Mouse (Mus musculus): ENCODE data around the gene Cyb5b. TPM values are rescaled to one million over a fixed set of nuclear protein-coding genes. Genes with fewer than 3 reads are reported as not detected.
A peak's percentile ranks its signal among the peaks of the same experiment; 100 is the strongest.

The Cyb5b gene
- total RNA-seq, 2 experiments from 2014 or later = 43.9 to 46.7 TPM

DNA sequence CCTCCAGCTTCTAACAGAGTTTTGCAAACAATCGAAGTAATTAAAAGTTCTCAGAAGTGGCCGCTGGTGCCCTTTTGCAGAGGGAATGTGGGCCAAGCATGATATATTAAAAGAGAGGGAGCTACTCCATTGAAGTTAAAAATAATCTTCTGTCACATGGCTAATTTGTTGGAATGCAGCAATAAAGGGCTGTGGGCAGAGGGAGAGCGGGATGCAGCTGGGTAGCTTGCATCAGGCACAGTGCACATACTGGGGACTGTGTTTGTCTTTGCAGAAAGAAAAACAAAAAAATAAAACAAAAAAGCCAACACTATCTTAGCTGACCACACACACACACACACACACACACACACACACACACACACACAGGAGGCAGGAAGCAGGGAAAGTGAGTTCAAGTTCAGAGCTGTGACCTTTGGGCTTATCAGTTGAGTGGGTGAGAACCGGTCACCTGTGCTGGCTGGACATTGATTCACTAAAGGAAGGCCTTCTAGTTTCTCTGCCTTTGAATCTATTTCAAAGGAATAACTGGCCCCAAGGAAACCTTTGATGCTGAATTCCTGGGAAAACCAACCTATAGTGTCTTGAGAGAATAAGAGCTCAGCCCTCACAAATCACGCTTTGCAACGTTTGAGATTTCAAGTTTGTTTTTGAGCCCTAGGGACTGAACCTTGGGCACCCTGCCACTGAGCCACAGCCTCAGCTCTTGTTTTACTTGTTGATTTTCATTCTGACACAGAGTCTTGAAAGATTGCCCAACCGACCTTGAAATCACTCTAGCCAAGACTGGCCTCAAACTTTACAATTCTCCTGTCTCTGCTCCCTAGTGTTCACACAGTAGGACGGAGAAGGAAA is 21.0 kb upstream of the Cyb5b start:
- ATAC-seq (ENCODE audit: poor library complexity, severe bottlenecking) = no peak

DNA sequence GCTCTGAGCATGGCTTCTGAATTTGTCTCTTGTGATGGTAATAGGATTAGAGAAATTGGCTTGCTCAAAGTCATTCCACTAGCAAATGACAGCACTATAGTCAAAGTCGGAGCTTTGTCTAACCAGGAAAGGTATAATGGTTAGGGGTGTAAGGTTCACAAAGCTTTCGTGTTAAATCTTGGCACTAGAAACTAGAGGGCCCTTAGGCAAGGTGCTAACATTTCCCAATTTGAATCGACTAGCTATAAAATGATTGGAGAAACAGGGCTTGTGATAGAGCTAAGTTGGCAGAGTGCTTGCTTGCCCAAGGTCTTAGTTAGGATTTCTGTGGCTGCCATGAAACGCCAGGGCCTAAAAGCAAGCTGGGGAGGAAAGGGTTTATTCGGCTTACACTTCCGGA is 20.4 kb upstream of the Cyb5b start:
- no peak for ATAC-seq (ENCODE audit: poor library complexity, severe bottlenecking)

DNA sequence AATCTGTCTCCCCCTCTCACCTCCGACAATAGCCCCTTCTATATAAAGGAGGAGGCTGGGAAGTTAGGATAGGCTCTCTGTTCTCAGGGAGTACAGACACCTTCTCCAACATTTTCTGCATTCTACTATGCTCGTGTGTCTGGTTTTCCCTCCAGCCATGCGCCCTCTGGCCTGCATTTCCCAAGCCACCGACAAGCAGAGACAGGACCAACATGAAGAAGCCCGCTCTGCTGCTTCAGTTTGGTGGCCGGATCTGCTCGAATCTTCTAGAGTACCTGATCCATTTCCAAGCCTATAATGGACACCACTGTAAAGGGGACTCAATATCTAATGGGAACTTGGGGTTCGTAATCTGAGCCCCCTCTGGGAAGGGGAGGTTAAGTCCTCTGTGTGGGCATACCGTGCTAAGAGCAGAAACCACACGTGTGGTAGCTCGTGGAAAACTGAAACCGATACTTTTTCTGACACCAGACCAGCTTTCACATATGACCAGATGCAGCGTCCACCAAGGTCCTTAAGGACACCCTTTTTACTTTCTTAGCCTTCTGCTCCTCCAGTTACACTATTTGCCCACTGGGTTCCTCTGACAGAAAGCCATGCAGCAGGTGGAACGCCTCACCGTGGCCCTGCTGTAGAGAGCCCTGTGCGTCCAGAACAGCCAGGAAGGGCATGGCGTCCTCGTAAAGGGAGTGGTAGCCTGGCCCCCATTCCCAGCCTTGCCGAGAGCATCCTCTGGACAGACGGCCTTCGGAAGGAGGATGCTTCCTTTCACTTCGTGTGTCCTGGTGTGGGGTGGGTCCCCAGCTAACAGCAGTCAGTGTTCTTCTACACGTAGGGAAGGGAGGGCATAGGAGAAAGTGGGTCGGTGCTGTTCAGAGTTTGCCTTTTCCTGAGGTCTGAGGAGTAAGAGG is 17.6 kb upstream of the Cyb5b start:
- no peak for ATAC-seq (ENCODE audit: poor library complexity, severe bottlenecking)

DNA sequence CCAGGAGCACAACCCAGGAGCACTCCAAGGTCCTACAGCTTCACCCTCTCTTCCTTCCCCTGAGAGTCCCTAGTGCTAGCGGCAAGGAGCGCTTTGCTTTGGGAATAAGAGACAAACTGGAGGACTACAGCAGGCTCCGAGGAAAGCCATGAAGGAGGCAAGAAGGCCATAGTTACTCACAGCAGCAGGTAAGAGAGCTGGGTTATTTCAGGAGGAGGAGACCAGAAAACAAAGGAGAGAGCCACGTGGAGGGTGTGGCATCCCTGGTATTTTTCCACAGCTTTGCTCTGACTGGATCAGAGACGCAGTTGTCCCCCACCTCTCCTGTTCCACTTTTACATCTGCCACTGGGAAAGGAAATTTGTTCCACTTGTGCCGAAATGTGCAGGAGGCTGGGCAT is 16.6 kb upstream of the Cyb5b start:
- no peak for ATAC-seq (ENCODE audit: poor library complexity, severe bottlenecking)

DNA sequence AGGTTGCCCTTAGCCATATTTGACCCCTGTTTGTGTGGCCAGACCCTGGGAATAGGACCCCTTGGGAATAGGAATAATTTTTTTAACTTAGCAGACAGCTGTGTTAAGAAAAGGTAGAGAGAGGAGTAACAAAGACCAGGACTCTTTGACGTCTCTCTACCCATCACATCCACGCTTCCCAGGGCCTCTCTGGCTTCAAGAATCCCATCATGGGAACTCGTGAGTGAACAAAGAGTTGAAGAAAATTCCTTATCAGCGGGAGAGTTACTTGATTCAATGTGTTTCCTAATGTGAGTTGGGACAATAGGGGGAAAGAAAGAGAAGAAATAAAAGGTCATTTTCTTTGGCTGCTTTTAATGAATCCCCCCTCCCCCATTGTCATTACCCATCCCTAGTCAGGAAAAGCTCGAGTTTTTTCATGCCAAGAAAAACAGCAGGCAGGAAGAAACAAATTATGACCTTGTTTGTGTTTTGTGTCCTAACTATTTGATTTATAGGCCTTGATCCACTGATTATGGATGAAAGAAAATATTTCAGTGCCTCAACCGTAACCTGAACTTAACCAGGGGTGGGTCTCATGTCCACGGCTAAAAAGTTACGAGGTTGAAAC is 14.3 kb upstream of the Cyb5b start:
- no peak for ATAC-seq (ENCODE audit: poor library complexity, severe bottlenecking)

DNA sequence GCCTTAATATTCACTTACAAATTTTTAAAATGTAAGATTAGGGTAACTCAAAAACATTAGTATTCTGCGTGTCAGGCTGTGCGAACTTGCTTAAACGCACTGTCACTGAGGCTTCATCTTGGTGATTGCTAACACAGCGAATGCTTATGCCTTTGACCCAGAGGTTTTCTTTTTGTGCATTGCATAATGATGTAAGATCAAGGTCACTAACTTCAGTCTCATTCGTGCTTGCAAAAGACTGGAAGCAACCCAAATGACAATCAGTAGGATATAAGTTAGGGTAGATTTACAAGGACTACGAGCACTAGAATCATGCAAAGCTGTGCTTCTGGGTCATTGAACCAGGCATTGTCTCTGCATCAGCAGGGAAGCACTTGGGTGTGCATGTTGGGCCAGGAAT is 12.8 kb upstream of the Cyb5b start:
- ATAC-seq (ENCODE audit: poor library complexity, severe bottlenecking) = no peak

DNA sequence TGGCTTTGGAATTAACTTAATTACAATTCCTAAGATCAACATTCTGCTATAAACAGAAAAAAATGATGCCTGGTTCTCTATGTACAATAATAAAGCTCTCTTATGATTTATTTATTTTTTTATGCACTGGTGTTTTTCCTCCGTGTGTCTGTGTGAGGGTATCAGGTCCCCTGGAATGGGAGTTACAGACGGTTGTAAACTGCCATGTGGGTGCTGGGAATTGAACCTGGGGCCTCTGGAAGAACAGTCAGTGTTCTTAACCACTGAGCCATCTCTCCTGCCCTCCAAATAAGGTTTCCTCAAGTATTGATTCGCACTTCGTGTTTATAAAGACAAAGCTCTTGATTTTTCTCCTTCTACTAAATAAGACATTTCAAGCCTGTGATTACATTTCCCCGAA is 12.1 kb upstream of the Cyb5b start:
- no peak for ATAC-seq (ENCODE audit: poor library complexity, severe bottlenecking)

DNA sequence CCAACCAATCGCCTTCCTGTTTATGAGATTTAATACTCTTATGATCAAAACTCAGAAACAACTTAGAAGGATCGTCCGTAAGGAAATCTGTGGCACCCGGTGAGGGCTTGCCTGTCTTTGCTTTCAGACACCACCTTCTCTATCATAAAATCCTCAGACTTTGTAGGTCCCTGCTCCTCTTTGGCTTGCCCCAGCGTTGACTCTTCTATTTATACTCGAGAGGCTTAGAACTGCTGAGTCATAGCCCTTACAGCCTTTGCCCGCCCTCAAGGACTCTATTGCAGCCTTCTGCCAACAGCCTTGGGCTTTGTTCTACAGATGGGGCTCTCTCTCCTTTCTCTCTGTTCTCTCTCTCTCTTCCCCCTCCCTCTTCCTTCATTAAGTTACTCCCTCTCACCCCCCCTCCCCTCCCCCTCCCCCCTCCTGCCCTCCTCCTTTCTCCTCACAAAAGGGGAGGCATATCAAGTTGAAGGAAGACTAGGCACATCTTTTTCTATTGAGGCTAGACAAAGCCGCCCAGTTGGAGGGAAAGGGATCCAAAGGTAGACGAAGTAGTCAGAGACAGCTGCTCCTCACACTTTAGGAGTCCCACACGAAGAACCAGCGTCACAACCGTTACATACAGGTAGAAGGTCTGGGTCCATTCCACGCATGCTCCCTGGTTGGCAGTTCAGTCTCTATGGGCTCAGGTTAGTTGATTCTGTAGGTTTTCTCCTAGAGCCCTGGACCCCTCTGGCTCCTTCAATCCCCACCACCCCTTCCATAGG is 10.6 kb upstream of the Cyb5b start:
- peak; percentile 73; the same call in 1 of the 2 replicates for ATAC-seq (ENCODE audit: poor library complexity, severe bottlenecking)

DNA sequence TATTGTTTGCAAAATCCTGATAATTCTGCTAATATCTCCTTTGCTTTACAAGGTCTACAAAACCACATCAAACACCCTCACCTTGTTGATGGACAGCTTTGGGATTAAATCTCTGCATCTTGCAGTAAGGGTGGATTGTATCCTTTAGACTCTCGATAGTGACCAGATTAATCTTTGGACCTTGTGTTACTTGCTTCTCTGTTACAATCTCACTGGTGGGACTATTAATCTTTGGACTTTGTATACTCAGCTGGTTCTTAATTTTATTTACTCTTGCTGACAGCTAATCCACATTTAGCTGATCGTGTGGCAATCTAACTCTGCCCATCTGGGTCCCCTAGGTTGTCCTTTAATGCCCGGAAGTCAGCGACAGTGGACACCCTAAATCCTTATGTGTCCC is 7.9 kb upstream of the Cyb5b start:
- no peak for ATAC-seq (ENCODE audit: poor library complexity, severe bottlenecking)

DNA sequence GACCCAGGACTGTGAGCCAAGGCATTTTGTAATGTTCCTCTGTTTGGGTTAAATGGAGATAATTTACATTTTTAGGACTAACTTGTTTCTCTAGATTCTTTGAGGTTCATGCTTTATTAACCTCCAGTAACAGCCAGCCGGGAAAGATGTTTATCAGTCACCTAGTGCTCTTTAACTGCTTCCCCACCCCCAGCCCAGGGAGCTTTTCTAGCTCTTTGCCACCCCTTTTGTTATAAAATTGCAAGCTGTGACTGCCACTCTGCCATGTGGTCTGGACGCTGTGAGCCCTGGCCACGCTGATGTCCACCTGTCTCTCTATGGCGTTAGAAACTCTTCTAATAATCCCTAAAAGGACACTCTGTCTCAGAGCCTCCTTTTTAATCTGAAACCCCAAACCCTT is 6.9 kb upstream of the Cyb5b start:
- no peak for ATAC-seq (ENCODE audit: poor library complexity, severe bottlenecking)

DNA sequence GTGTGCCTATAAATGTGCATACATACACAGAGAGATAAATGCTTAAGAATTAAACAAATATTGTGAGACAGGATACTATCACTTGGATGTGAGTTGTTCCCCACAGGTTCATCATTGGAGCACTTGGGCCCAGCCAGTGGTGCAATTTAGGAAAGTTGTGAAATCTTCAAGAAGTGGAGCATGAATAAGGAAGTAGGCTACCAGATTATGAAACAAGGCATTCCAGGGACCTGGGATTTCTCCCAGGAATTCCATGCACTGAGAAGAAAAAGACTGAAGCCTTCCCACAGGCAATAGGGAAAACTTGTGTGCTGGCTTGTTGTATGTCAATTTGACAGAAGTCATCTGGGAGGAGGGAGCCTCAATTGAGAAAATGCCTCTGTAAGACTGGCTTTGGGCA is 4.3 kb upstream of the Cyb5b start:
- ATAC-seq (ENCODE audit: poor library complexity, severe bottlenecking) = no peak

DNA sequence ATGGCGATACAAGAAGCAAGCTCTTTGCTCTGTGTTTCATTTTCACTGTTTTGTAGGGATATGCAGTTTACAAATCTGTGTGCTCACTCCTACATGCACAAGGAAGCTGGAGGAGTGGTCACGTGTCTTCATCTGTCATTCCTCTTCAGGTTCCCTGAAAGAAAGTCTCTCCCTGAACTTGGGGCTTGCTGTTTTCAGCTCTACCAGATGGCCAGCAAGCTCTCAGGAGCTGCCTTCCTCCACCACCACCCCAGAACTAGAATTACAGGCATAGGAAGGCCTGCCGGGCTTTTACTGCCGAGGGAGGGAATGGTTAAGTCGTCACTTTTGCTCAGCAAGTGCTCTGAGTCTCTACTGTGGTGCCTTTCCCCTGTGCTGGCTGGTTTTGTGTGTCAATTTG is 1.6 kb upstream of the Cyb5b start:
- no peak for ATAC-seq (ENCODE audit: poor library complexity, severe bottlenecking)

DNA sequence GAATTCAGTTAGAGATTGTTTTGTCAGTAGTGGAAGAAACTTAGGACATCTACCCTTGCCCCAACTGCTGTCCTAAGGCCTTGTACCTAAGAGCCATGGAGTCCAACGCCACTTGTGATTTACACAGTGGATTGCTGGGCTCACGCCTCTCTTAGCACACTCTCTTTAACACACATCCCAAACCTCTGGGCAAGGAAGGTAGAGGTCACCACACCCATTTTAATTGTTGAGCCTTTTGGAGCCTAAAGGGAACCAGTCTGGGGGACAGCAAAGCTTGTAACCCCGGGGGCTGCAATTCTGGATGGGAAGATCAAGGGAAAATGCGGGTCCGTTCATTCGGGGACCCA is 410 bp upstream of the Cyb5b start:
- peak; percentile 23 for ATAC-seq (ENCODE audit: poor library complexity, severe bottlenecking)

DNA sequence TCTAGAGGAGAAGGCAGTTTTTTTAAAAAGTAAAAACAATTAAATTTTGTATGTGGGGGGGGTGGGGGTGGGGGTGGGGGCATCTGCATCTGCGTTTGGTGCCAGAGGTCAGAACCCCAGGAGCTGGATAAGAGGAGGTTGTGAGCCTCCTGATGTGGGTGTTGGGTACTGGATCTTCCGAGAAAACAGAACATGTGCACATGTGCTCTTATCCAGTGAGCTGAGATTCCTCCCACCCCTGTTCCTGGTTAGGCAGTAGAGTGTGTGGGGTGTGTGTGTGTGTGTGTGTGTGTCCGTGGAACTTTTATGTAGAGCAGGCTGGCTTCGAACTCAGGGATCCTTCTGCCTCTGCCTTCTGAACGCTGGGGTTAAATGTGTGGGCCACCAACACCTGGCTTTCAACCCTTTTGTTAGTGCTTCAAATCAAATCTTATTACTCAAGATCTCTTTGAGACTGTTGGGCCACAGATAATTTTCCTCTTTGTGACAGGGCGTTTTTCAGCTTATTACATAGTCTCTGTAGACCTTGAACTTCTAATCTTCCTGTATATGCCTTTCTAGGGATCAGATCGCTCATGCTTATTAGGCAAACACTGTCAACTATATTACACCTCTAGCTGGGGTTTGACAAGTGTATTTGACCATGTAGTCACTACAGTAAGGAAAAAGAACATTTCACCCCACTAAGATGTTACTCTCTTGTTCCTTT is 926 bp downstream of the Cyb5b start:
- ATAC-seq (ENCODE audit: poor library complexity, severe bottlenecking) = no peak

DNA sequence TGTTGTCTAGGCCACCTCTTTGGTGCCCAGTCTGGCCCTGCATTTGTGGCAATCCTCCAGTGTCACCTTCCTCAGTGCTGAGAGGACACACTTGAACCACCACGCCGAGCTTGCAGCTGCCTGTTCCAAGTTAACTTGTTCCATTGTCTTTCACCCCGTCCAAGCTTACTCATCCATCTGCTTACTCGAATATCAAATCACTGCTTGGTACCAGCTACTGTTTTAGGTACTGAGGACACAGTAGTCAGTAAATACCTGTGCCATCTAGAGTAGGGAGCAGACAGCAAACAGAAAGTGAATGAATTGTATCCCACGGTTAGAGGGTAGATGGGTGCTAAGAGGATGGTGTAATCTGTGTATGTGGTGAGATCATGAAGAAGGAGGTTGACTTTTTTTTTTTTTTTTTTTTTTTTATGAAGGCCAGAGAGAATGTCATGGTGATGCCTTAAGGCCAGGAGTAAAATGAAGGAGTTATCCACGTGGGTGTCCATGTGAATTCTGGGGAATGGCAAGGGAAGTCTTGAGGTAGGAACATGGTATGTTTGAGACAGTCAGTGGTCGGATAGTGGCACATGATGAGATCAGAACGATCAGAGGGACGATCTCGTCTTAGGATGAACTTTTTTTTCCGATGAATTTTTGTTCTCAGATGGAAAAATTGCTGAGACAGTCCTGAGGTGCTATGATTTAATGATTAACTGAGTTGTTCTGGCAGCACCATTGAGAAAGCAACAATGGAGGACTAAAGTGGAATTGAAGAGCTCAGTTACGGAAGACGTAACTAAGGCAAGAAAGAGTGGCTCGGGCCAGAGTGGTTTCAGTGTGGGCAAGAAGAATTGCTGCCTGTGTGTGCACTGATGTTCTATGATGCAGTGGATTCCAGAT is 3.1 kb downstream of the Cyb5b start:
- ATAC-seq (ENCODE audit: poor library complexity, severe bottlenecking) = no peak

DNA sequence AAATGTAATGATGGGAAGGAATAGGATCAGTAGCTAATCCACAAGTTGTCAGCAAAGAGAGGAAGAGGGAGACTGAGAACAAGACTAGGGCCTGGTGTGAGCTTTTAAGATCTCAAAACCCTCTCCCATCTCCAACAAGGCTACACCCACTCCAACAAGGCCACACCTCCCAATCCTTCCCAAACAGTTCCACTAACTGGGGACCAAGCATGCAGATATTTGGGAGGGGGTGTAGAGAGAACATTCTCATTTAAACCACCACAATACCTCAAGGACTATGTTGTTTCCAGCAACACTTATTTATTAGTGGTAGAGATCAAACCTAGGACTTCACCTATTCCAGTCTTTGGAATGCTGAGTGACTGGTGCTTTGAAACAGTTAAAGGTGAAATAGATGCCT is 6.4 kb downstream of the Cyb5b start:
- no peak for ATAC-seq (ENCODE audit: poor library complexity, severe bottlenecking)

DNA sequence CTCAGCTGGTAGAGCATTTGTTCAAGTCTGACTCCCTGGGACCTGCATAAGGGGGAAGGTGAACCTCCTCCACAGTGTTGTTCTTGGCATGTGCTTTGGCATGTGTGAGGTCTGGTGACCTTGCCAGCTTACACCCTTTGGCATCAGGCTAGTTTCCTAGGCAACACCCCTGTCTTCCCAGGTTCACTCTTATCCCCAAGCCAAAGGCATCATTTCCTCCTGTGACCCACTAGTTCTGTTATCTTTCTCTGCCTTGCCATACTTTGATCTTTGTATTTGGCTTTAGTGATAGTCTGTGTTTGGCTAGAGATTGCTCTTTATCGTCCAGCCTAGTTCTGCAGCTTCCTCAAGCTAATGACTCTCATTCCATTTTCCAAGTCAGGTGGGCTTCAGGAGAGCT is 7.4 kb downstream of the Cyb5b start:
- no peak for ATAC-seq (ENCODE audit: poor library complexity, severe bottlenecking)

DNA sequence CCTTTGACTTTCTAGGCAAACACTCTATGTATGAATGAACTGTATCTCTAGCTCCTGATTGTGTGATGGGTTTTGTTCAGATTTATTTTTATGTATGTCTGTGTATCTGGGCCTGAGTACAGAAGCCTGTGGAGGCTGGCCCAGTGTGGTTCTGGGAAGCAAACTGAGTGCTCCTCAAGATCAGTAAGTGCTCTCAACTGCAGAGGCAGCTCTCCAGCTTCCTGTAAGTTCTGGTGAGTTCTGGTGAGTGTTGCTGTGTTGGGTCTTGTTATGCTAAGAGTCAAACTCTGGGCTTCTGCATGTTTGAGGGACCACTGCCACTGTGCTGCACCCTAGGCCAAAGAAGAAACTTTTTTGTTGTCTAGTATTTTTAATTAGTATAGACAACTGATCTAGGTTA is 8.4 kb downstream of the Cyb5b start:
- no peak for ATAC-seq (ENCODE audit: poor library complexity, severe bottlenecking)

DNA sequence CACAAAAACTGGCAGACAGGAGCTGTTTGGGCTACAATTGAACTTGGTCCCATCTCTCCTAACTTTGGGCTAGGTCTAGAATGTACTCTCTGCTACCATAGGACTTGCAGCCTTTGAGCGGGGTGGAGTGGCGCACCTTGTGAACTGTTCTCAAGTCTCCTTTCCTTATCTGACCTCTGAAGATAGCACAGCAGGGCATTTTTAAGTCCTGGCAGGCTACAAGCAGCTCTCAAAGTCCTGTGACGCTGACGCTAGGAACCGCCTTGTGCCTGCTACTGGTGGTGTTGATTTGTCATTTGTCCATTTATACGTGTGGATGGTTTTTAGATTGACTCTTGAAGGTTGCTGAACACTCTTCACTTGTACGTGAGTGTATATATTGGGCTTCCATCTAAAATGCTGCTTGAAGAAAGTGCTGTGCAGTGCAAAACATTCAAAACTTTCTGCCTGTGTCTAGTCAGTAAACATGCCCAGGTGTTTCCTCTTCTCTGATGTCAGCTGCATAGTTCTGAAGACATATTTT is 13.9 kb downstream of the Cyb5b start:
- ATAC-seq (ENCODE audit: poor library complexity, severe bottlenecking) = no peak

All from megakaryocyte, adult 5-6 weeks (primary cell).